Mouse (Mus musculus) heart, adult 2 months (tissue): ENCODE measurements around the gene Cadm1. TPM values are rescaled to one million over a fixed set of nuclear protein-coding genes. Genes with fewer than 3 reads are reported as not detected.

ENCODE experiments used
- DNase-seq, 2 experiments: peaks; one replicate each; pipeline ENCODE4 v3.0.0; 2021
- H3K27ac ChIP-seq: fragments of 200-600 bp; 2 replicates; pipeline ENCODE4 v1.8.1; 2022
- H3K27me3 ChIP-seq: fragments of 200-500 bp; 2 replicates; pipeline ENCODE4 v1.6.1; 2012; ENCODE audit warnings: mild to moderate bottlenecking, low read length, inconsistent platforms, mixed read lengths; ENCODE audit not compliant: control insufficient read depth, insufficient read depth
- H3K36me3 ChIP-seq: fragments of 200-500 bp; 2 replicates; pipeline ENCODE4 v1.6.1; 2012; ENCODE audit warnings: low read length, inconsistent platforms; ENCODE audit not compliant: control insufficient read depth, insufficient read depth
- H3K4me1 ChIP-seq: fragments of 200-500 bp; 2 replicates; pipeline ENCODE4 v1.6.1; 2011; ENCODE audit warnings: low read length; ENCODE audit not compliant: control insufficient read depth, insufficient read depth
- H3K4me3 ChIP-seq: fragments of 200-600 bp; 2 replicates; pipeline ENCODE4 v1.8.1; 2022
- H3K79me2 ChIP-seq: fragments of 200-500 bp; replicated peaks from 2 replicates; pipeline ENCODE4 v1.6.1; 2012; ENCODE audit warnings: mild to moderate bottlenecking, inconsistent platforms, low read length, moderate library complexity, mixed read lengths; ENCODE audit not compliant: control insufficient read depth, insufficient read depth
- H3K9ac ChIP-seq: fragments of 200-500 bp; 2 replicates; pipeline ENCODE4 v1.6.1; 2012; ENCODE audit warnings: low read depth, mild to moderate bottlenecking, control low read depth, inconsistent platforms, low read length, mixed read lengths
- CTCF ChIP-seq: fragments of 200-600 bp; IDR thresholded peaks from 2 replicates; pipeline ENCODE4 v1.8.1; 2022; ENCODE audit warnings: antibody characterized with exemption, mild to moderate bottlenecking, moderate library complexity
- EP300 ChIP-seq: fragments of 200-500 bp; IDR thresholded peaks from 2 replicates; pipeline ENCODE4 v1.6.1; 2011; ENCODE audit warnings: low read depth, low read length, control low read depth; ENCODE audit not compliant: insufficient read depth
- POLR2A ChIP-seq: fragments of 200-500 bp; IDR thresholded peaks from 2 replicates; pipeline ENCODE4 v1.6.1; 2011; ENCODE audit warnings: mild to moderate bottlenecking, low read depth, low read length, control low read depth; ENCODE audit not compliant: insufficient read depth
- WGBS: fragments of 180-500 bp; shearing (Covaris S2); methylation state at CpG from one replicate; pipeline ENCODE4 v1.1.7; 2018; 5-methylcytosine and 5-hydroxymethylcytosine counted together
- intact Hi-C: fragments of 180-260 bp; cut with DNase I; formaldehyde crosslinking; loops from one replicate; pipeline ENCODE4 v1.15.1; 2025
- polyA plus RNA-seq: library from polyadenylated mRNA; depleted of rRNA; stranded (reverse); fragments of >200 nt; gene quantifications from 2 replicates; pipeline ENCODE4 v1.2.3, GENCODE M21; 2012
- total RNA-seq, 2 experiments: library from RNA; stranded (reverse); gene quantifications; 2 replicates each; pipeline ENCODE4 v1.2.3; 2021

Gene Cadm1
- total and polyA plus RNA-seq, 3 experiments = 1.6 to 2.6 (median 2.4) TPM

GRCm38 (mm10) chr9:47572132-47572531 is 42.2 kb downstream of the Cadm1 start:
- no peaks in the 10 kb centered on the region for H3K4me1 ChIP-seq
- no peaks in the 10 kb centered on the region for H3K36me3 ChIP-seq
- no peak overlapping the region for H3K9ac ChIP-seq
- no peak overlapping the region for H3K27ac ChIP-seq
- WGBS = 33% methylated on average over 5 of the region's 5 CpGs
- no peak overlapping the region for H3K4me3 ChIP-seq
- no peak for DNase-seq
- TF ChIP-seq CTCF = no peak
- TF ChIP-seq EP300 = no peak
- no peak for TF ChIP-seq POLR2A
- no peaks in the 10 kb centered on the region for H3K79me2 ChIP-seq
- intact Hi-C loops = no loop called here
- no peaks in the 10 kb centered on the region for H3K27me3 ChIP-seq

GRCm38 (mm10) chr9:47573456-47573855 is 43.5 kb downstream of the Cadm1 start:
- no peaks in the 10 kb centered on the region for H3K79me2 ChIP-seq
- H3K4me3 ChIP-seq = no peak overlapping the region
- H3K4me1 ChIP-seq = no peaks in the 10 kb centered on the region
- DNase-seq = no peak
- H3K36me3 ChIP-seq = no peaks in the 10 kb centered on the region
- no peaks in the 10 kb centered on the region for H3K27me3 ChIP-seq
- TF ChIP-seq POLR2A = no peak
- no peak for TF ChIP-seq EP300
- no peak for TF ChIP-seq CTCF
- no peak overlapping the region for H3K9ac ChIP-seq
- H3K27ac ChIP-seq = no peak overlapping the region
- intact Hi-C loops = no loop called here
- WGBS = 88% methylated on average over 7 of the region's 7 CpGs

GRCm38 (mm10) chr9:47574710-47575414 is 44.9 kb downstream of the Cadm1 start:
- Histone ChIP-seq H3K27me3 (no peaks in the 10 kb centered on the region), H3K79me2 (no peaks in the 10 kb centered on the region), H3K4me3 (no peak overlapping the region), H3K4me1 (no peaks in the 10 kb centered on the region), H3K27ac (no peak overlapping the region), H3K9ac (no peak overlapping the region), H3K36me3 (no peaks in the 10 kb centered on the region)
- intact Hi-C loops = no loop called here
- WGBS = 62% methylated on average over 7 of the region's 7 CpGs
- DNase-seq = no peak
- no peak for TF ChIP-seq EP300
- no peak for TF ChIP-seq POLR2A
- TF ChIP-seq CTCF = no peak

- no peaks in the 10 kb centered on the region for H3K36me3 ChIP-seq
- WGBS = 82% methylated on average over 11 of the region's 11 CpGs
- H3K9ac ChIP-seq = no peak overlapping the region
- no peak overlapping the region for H3K27ac ChIP-seq
- H3K27me3 ChIP-seq = no peaks in the 10 kb centered on the region
- H3K4me1 ChIP-seq = no peaks in the 10 kb centered on the region
- no peak for TF ChIP-seq POLR2A
- TF ChIP-seq EP300 = no peak
- no peak for TF ChIP-seq CTCF
- DNase-seq = no peak
- intact Hi-C loops = no loop called here
- H3K4me3 ChIP-seq = no peak overlapping the region
- H3K79me2 ChIP-seq = no peaks in the 10 kb centered on the region
Measured at GRCm38 (mm10) chr9:47575764-47576163, 45.8 kb downstream of the Cadm1 start.

GRCm38 (mm10) chr9:47579464-47579863 is 49.5 kb downstream of the Cadm1 start:
- TF ChIP-seq POLR2A = no peak
- no peak for TF ChIP-seq EP300
- no peak for TF ChIP-seq CTCF
- no peak overlapping the region for H3K9ac ChIP-seq
- no peaks in the 10 kb centered on the region for H3K27me3 ChIP-seq
- H3K4me3 ChIP-seq = no peak overlapping the region
- no peaks in the 10 kb centered on the region for H3K36me3 ChIP-seq
- H3K79me2 ChIP-seq = no peaks in the 10 kb centered on the region
- WGBS = 92% methylated on average over 6 of the region's 6 CpGs
- no peaks in the 10 kb centered on the region for H3K4me1 ChIP-seq
- intact Hi-C loops = no loop called here
- H3K27ac ChIP-seq = no peak overlapping the region
- no peak for DNase-seq

- TF ChIP-seq CTCF (no peak), POLR2A (no peak), EP300 (no peak)
- Histone ChIP-seq H3K27ac (no peak overlapping the region), H3K79me2 (no peaks in the 10 kb centered on the region), H3K36me3 (no peaks in the 10 kb centered on the region), H3K4me1 (no peaks in the 10 kb centered on the region), H3K27me3 (no peaks in the 10 kb centered on the region), H3K9ac (no peak overlapping the region), H3K4me3 (no peak overlapping the region)
- DNase-seq = no peak
- 61% methylated on average over 6 of the region's 6 CpGs for WGBS
- intact Hi-C loops = no loop called here
Measured at GRCm38 (mm10) chr9:47581576-47582365, 51.8 kb downstream of the Cadm1 start.
